Mouse (Mus musculus): ENCODE results near the gene Hoxa3.

The Hoxa3 gene

GRCm38 (mm10) chr6:52246403-52246803 is 33.3 kb upstream of the Hoxa3 start:
- no peak for DNase-seq (ENCODE audit: low spot score in 2 of 2)

- no peak for DNase-seq (ENCODE audit: low spot score in 2 of 2)
Measured at GRCm38 (mm10) chr6:52245757-52246142, 32.6 kb upstream of the Hoxa3 start, which contains the start of gene Hoxa11. TSS of gene Hoxa11 (minus strand) at chr6:52245810.

GRCm38 (mm10) chr6:52245040-52245756 is 32.1 kb upstream of the Hoxa3 start:
- DNase-seq (ENCODE audit: low spot score in 2 of 2) = no peak

GRCm38 (mm10) chr6:52244471-52245039 is 31.4 kb upstream of the Hoxa3 start:
- DNase-seq (ENCODE audit: low spot score in 2 of 2) = no peak

- DNase-seq (ENCODE audit: low spot score in 2 of 2) = no peak
Measured at GRCm38 (mm10) chr6:52243681-52244121, 30.6 kb upstream of the Hoxa3 start.

- no peak for DNase-seq (ENCODE audit: low spot score in 2 of 2)
Measured at GRCm38 (mm10) chr6:52242801-52243332, 29.7 kb upstream of the Hoxa3 start.

- no peak for DNase-seq (ENCODE audit: low spot score in 2 of 2)
Measured at GRCm38 (mm10) chr6:52241001-52241621, 28.0 kb upstream of the Hoxa3 start.

GRCm38 (mm10) chr6:52240389-52241000 is 27.4 kb upstream of the Hoxa3 start, which contains the start of gene Hoxa10:
TSS of gene Hoxa10 (minus strand) at chr6:52240854.
- peak in 1 of 2 experiments; percentile 30 for DNase-seq (ENCODE audit: low spot score in 2 of 2)

GRCm38 (mm10) chr6:52239625-52240388 is 26.7 kb upstream of the Hoxa3 start:
- DNase-seq (ENCODE audit: low spot score in 2 of 2) = no peak

- no peak for DNase-seq (ENCODE audit: low spot score in 2 of 2)
Measured at GRCm38 (mm10) chr6:52238976-52239375, 25.8 kb upstream of the Hoxa3 start.

- no peak for DNase-seq (ENCODE audit: low spot score in 2 of 2)
Measured at GRCm38 (mm10) chr6:52238155-52238545, 25.0 kb upstream of the Hoxa3 start.

- no peak for DNase-seq (ENCODE audit: low spot score in 2 of 2)
Measured at GRCm38 (mm10) chr6:52237346-52238154, 24.4 kb upstream of the Hoxa3 start.

GRCm38 (mm10) chr6:52236806-52237205 is 23.7 kb upstream of the Hoxa3 start:
- DNase-seq (ENCODE audit: low spot score in 2 of 2) = no peak

- no peak for DNase-seq (ENCODE audit: low spot score in 2 of 2)
Measured at GRCm38 (mm10) chr6:52235866-52236265, 22.7 kb upstream of the Hoxa3 start.

- no peak for DNase-seq (ENCODE audit: low spot score in 2 of 2)
Measured at GRCm38 (mm10) chr6:52235267-52235666, 22.1 kb upstream of the Hoxa3 start.

- no peak for DNase-seq (ENCODE audit: low spot score in 2 of 2)
Measured at GRCm38 (mm10) chr6:52234428-52235140, 21.4 kb upstream of the Hoxa3 start.

- no peak for DNase-seq (ENCODE audit: low spot score in 2 of 2)
Measured at GRCm38 (mm10) chr6:52233546-52234427, 20.7 kb upstream of the Hoxa3 start.

GRCm38 (mm10) chr6:52232984-52233545 is 19.9 kb upstream of the Hoxa3 start:
- no peak for DNase-seq (ENCODE audit: low spot score in 2 of 2)

GRCm38 (mm10) chr6:52232568-52232965 is 19.4 kb upstream of the Hoxa3 start:
- no peak for DNase-seq (ENCODE audit: low spot score in 2 of 2)
